In genomic region chr10:97211238-97211695, GRCm38 (mm10) we compare ENCODE assay signal across 21 mouse cellular contexts.
DNase-seq lines count a peak whose midpoint lies in the region; ATAC-seq lines count a peak whose summit lies in the region.
"Had no signal": no experiment of that assay in that cellular context is flagged by ENCODE, and none has a peak within 500 bp of the region (broad histone marks: within the 10 kb centered on the region; RNA-seq: fewer than 3 reads in every experiment).

No protein-coding gene starts in this region.

- no peak overlapping the region for H3K4me2 ChIP-seq in forebrain, embryonic 13.5 days
- H3K4me2 ChIP-seq in forebrain, embryonic 11.5 days (ENCODE audit: low read depth, low read length, severe bottlenecking) = no peak overlapping the region
- H3K4me2 ChIP-seq in forebrain, embryonic 15.5 days (replicated peaks) = no peak overlapping the region
- no peak overlapping the region for H3K4me2 ChIP-seq in hindbrain, embryonic 16.5 days (ENCODE audit: low read length)
- H3K4me2 ChIP-seq in midbrain, embryonic 16.5 days (ENCODE audit: low read length) = no peak overlapping the region
- H3K4me2 ChIP-seq: embryonic facial prominence, embryonic 12.5 days; liver, embryonic 15.5 days had no signal

- peak; percentile 83 for ATAC-seq in forebrain, embryonic 13.5 days
- ATAC-seq in forebrain, embryonic 11.5 days (replicated peaks; ENCODE audit: low FRiP score) = no peak
- peak; percentile 87 for ATAC-seq in forebrain, embryonic 15.5 days (replicated peaks)
- ATAC-seq in hindbrain, embryonic 16.5 days = peak; percentile 60
- peak; percentile 60; the same call in 1 of the 2 replicates for ATAC-seq in midbrain, embryonic 16.5 days
- ATAC-seq: activated CD4-positive, CD25-positive, alpha-beta regulatory T cell, adult 4 months; lung, postnatal 0 days; Patski had no signal

- DNase-seq in forebrain, embryonic 11.5 days (ENCODE audit: low spot score) = no peak
- no peak for DNase-seq in thymus, adult 18-20 months
- no peak for DNase-seq in frontal cortex, postnatal 14 days (ENCODE audit: low spot score in 2 of 2)
- no peak for DNase-seq in adipocyte (ENCODE audit: low spot score)
- DNase-seq: adrenal gland, postnatal 36 days; cerebellum, adult 9-11 months; gastrocnemius, postnatal 10 days; heart, adult 2 months; kidney, adult 2 months; kidney, postnatal 25 days; layer of hippocampus, adult 9-11 months; thymus, postnatal 14 days had no signal

- H3K9ac ChIP-seq in forebrain, embryonic 13.5 days = no peak overlapping the region
- H3K9ac ChIP-seq in forebrain, embryonic 11.5 days (ENCODE audit: low read length) = no peak overlapping the region
- H3K9ac ChIP-seq in forebrain, embryonic 15.5 days (replicated peaks) = no peak overlapping the region
- no peak overlapping the region for H3K9ac ChIP-seq in hindbrain, embryonic 16.5 days (ENCODE audit: low read depth, low read length)
- no peak overlapping the region for H3K9ac ChIP-seq in midbrain, embryonic 16.5 days (ENCODE audit: low read depth, low read length)
- H3K9ac ChIP-seq: embryonic facial prominence, embryonic 12.5 days; liver, embryonic 15.5 days had no signal

- peak overlapping the region; percentile 65 for H3K27ac ChIP-seq in forebrain, embryonic 13.5 days
- no peak overlapping the region for H3K27ac ChIP-seq in forebrain, embryonic 11.5 days (ENCODE audit: low read depth, low read length)
- H3K27ac ChIP-seq in forebrain, embryonic 15.5 days (replicated peaks) = peak overlapping the region; percentile 82
- H3K27ac ChIP-seq in hindbrain, embryonic 16.5 days (ENCODE audit: low read depth, low read length) = no peak overlapping the region
- H3K27ac ChIP-seq in midbrain, embryonic 16.5 days (ENCODE audit: low read length) = no peak overlapping the region
- H3K27ac ChIP-seq: embryonic facial prominence, embryonic 12.5 days; heart, adult 2 months; liver, embryonic 15.5 days had no signal

- WGBS in forebrain, embryonic 13.5 days = 33% methylated on average over 4 of the region's 4 CpGs
- WGBS in forebrain, embryonic 11.5 days = 63% methylated on average over 4 of the region's 4 CpGs
- 28% methylated on average over 4 of the region's 4 CpGs for WGBS in forebrain, embryonic 15.5 days
- WGBS in hindbrain, embryonic 16.5 days = 38% methylated on average over 4 of the region's 4 CpGs
- 32% methylated on average over 4 of the region's 4 CpGs for WGBS in midbrain, embryonic 16.5 days

- no peak overlapping the region for H3K4me3 ChIP-seq in forebrain, embryonic 13.5 days
- H3K4me3 ChIP-seq in forebrain, embryonic 11.5 days (ENCODE audit: low read depth, low read length) = no peak overlapping the region
- H3K4me3 ChIP-seq in forebrain, embryonic 15.5 days = no peak overlapping the region
- H3K4me3 ChIP-seq in hindbrain, embryonic 16.5 days (ENCODE audit: low read length) = no peak overlapping the region
- H3K4me3 ChIP-seq in midbrain, embryonic 16.5 days (ENCODE audit: low read depth, low read length) = no peak overlapping the region
- H3K4me3 ChIP-seq: embryonic facial prominence, embryonic 12.5 days; heart, adult 2 months; liver, embryonic 15.5 days had no signal

- H3K9me3 ChIP-seq in forebrain, embryonic 13.5 days (replicated peaks) = no peaks in the 10 kb centered on the region
- H3K9me3 ChIP-seq in forebrain, embryonic 11.5 days (ENCODE audit: control insufficient read depth, low read length) = no peaks in the 10 kb centered on the region
- no peaks in the 10 kb centered on the region for H3K9me3 ChIP-seq in forebrain, embryonic 15.5 days
- no peaks in the 10 kb centered on the region for H3K9me3 ChIP-seq in hindbrain, embryonic 16.5 days (ENCODE audit: control insufficient read depth, low read length)
- H3K9me3 ChIP-seq in midbrain, embryonic 16.5 days (replicated peaks; ENCODE audit: control insufficient read depth, low read length, poor library complexity, severe bottlenecking) = no peaks in the 10 kb centered on the region
- H3K9me3 ChIP-seq: embryonic facial prominence, embryonic 12.5 days; liver, embryonic 15.5 days had no signal

- H3K36me3 ChIP-seq in forebrain, embryonic 13.5 days (ENCODE audit: poor library complexity, severe bottlenecking) = no peaks in the 10 kb centered on the region
- H3K36me3 ChIP-seq in forebrain, embryonic 11.5 days (ENCODE audit: control insufficient read depth, insufficient read depth, low read length) = no peaks in the 10 kb centered on the region
- no peaks in the 10 kb centered on the region for H3K36me3 ChIP-seq in forebrain, embryonic 15.5 days
- H3K36me3 ChIP-seq in hindbrain, embryonic 16.5 days (ENCODE audit: control insufficient read depth, insufficient read depth, low read length) = no peaks in the 10 kb centered on the region
- H3K36me3 ChIP-seq in midbrain, embryonic 16.5 days (ENCODE audit: control insufficient read depth, insufficient read depth, low read length) = no peaks in the 10 kb centered on the region
- H3K36me3 ChIP-seq: embryonic facial prominence, embryonic 12.5 days; liver, embryonic 15.5 days had no signal

- no peaks in the 10 kb centered on the region for H3K27me3 ChIP-seq in forebrain, embryonic 13.5 days
- no peaks in the 10 kb centered on the region for H3K27me3 ChIP-seq in forebrain, embryonic 11.5 days (ENCODE audit: control insufficient read depth, insufficient read depth, low read length)
- no peaks in the 10 kb centered on the region for H3K27me3 ChIP-seq in forebrain, embryonic 15.5 days
- H3K27me3 ChIP-seq in hindbrain, embryonic 16.5 days (replicated peaks; ENCODE audit: control insufficient read depth, insufficient read depth, low read length) = no peaks in the 10 kb centered on the region
- no peaks in the 10 kb centered on the region for H3K27me3 ChIP-seq in midbrain, embryonic 16.5 days (ENCODE audit: control insufficient read depth, insufficient read depth, low read depth, low read length)
- H3K27me3 ChIP-seq: embryonic facial prominence, embryonic 12.5 days; liver, embryonic 15.5 days had no signal

- peaks cover 23% of the 10 kb centered on the region for H3K4me1 ChIP-seq in forebrain, embryonic 13.5 days
- H3K4me1 ChIP-seq in forebrain, embryonic 11.5 days (replicated peaks; ENCODE audit: control insufficient read depth, insufficient read depth, low read length) = peaks cover 5% of the 10 kb centered on the region; the same call in 1 of the 2 replicates
- peaks cover 25% of the 10 kb centered on the region for H3K4me1 ChIP-seq in forebrain, embryonic 15.5 days
- peaks cover 3% of the 10 kb centered on the region; the same call in 1 of the 2 replicates for H3K4me1 ChIP-seq in hindbrain, embryonic 16.5 days (ENCODE audit: control insufficient read depth, insufficient read depth, low read depth, low read length)
- H3K4me1 ChIP-seq in midbrain, embryonic 16.5 days (ENCODE audit: control insufficient read depth, insufficient read depth, low read length) = peaks cover 12% of the 10 kb centered on the region; the same call in 1 of the 2 replicates
- H3K4me1 ChIP-seq: liver, embryonic 15.5 days had no signal

Comparison
In these comparisons a context has a peak if more than half of its experiments do, and no peak if none do; other contexts are left out.
1. H3K27ac ChIP-seq: peak in forebrain, embryonic 13.5 days (single experiment) and forebrain, embryonic 15.5 days (single experiment); none in forebrain, embryonic 11.5 days (single experiment), hindbrain, embryonic 16.5 days (single experiment) and midbrain, embryonic 16.5 days (single experiment).